Mouse (Mus musculus) fat pad, adult 2 months (tissue): Measurements from ENCODE around the gene Spag16.

ENCODE experiments used
- DNase-seq: peaks from one replicate; pipeline ENCODE4 v3.0.0-alpha.2; 2011; ENCODE audit warnings: low read depth, low spot score; ENCODE audit errors: extremely low read depth

The Spag16 gene

DNA sequence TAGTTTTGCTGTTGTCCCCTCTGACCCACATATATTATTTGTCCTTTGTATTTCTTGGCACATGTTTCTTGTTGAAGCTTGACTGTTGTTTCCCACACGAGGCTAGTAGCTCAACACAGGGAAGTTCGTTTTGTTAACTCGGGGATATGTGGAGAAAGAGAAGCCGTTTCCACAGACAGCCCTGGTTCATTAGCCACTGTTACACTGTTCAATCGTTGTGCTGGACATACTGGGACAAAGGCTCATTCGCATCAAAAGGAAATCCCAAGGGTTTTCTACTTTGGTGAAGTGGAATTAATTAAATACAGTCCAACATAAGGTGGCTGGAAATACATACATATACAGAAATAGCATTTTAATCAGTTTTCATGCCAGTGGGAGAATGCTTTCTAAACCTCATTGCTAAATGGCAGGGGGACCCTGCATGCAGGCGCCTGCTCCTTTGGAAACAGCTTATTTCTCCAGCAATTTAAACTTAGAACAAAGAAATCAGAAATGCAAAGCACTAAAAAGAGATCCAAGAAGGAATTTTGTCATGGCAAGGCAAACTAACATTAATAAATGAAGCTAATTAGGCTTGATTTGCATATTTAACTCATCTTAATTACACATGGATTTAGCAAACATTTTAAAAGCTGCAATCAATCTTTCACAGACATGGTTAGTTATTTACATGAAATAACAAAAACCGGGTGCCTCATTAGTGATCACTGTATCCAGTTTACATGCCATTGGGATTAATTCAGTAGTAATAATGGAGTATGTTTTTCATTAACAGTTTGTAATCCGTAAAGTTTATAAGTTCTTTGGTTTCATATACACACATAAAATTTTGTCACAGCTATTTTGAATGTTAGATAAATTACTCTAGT lies 615.7 kb downstream of the Spag16 start:
- no peak for DNase-seq

- no peak for DNase-seq
Observed at GRCm38 (mm10) chr1:70479864-70480263, 653.1 kb downstream of the Spag16 start.

- no peak for DNase-seq
Observed at GRCm38 (mm10) chr1:70518918-70519317, 692.1 kb downstream of the Spag16 start.

DNA sequence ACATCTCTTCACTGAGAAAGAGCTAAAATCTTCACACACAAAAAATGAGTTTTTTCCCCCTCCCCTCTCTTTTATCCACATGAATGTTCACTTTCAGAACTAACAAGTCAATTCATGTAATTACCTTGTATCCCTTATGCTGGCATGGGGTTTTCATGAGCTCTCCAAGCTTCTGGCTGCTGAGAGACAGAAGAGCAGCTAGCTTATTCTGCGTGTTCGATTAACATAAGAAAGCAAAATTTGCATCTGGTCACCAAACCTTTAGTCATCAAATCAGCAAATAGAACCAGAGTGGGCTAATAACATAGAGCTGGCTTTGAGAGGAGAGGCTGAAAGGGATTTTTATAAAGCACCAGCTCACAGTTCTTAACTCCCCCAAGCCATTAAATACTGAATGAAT lies 700.4 kb downstream of the Spag16 start:
- DNase-seq, result no peak

DNA sequence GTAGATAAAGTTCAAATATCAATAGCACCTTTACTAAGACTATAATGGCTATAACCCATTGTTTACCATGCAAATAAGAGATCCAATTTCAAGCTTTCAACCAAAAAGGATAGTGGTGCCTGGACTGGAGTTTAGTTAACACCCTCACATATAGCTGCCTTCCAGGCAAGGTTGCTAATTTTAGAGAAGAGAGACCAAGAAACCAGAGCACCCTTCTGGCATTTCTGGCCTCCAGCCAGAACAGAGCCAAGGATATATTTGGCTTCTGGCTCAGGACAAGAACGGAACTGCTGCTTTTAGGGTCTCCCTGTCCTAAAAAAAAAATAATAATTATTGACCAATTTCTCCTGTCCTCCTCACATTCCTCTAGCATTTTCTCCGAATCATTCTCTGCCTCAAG lies 703.0 kb downstream of the Spag16 start:
- DNase-seq, result no peak

- DNase-seq, result no peak
Observed at GRCm38 (mm10) chr1:70551839-70552238, 725.1 kb downstream of the Spag16 start.

DNA sequence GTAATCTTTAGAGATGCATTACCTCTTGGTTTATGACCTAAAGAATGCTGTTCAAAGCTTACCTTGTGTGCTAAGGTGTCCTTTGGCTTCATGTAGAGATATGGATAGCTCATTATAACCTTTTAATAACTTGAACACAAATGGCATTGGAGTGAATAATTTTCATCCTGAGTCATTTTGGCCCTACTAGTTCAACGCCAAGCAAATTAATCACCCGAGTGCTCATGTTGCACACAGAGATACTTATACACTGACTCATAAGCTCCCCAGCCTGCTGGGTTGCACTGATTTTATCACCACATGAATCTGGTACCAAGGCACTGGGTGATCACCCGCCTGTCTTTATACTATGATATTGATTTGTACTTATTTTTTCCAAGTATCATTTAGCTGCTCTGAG lies 795.0 kb downstream of the Spag16 start:
- no peak for DNase-seq

DNA sequence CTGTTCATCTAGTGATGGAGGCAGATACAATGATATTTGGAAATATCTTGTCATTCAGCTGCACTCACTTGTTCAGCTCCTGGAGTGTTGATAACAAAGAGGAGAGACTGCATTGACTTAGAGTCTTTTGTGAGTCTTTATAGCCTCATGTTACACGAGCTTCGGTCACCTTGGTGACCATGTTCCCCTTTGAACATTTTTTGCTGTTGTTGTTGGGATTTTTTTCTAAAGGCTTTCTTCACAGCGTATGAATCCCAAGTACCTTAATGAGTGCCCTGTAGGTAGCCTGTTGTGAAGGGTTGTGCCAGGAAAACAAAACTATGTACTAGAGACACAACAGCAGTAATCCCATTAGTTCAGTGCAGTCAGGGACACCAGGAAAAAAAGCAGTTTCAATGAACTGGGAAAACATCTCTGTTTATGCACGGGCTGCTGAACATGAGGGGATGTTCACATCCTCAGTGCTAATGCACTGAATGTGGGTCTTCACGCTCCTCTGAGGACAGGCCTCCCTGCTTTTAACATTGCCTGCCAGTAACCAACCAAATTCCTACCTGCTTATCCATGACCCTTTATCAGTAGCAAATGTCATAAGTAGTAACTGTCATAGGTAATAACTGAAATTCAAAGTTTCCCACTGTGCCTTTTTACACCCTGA lies 798.2 kb downstream of the Spag16 start:
- DNase-seq, result no peak

- DNase-seq, result no peak
Observed at GRCm38 (mm10) chr1:70652719-70653118, 825.9 kb downstream of the Spag16 start.

DNA sequence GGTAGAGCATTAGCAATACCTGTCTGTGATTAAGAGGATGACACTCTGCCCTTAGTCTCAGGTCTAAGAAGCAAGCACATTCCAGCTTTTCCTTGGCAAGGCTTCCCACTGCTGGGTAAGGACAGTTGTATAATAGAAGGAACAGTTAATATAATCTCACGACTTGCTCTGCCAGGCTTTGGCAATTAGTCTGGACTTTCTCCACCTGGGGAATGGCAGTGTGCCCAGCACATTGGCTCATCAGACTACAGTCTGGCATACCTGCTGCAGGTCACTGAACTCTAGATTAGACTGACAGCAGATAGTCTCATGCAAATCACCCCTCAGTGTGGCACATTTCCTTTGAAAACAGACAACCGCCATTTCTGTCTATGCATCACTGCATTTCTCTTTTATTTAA lies 865.8 kb downstream of the Spag16 start:
- peak; percentile 7 for DNase-seq

DNA sequence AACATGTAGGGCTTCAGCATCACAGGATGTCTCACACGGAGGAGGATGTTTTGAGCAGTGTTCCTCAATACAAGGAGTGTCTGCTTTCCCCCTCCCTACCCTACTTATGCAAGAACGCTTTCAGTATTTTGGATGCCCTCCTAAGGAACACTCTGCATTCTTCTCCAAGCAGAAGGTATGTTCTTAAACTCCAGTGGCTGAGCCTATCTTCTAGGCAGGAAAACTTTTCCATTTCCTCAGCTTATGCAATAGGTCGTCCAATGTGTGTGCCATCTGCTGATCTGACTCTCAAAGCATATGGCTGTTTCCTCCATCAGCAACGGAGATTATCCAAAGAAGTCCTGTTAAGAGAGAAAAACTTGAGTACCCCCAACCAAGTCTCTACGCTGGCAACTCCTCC lies 873.5 kb downstream of the Spag16 start:
- no peak for DNase-seq

DNA sequence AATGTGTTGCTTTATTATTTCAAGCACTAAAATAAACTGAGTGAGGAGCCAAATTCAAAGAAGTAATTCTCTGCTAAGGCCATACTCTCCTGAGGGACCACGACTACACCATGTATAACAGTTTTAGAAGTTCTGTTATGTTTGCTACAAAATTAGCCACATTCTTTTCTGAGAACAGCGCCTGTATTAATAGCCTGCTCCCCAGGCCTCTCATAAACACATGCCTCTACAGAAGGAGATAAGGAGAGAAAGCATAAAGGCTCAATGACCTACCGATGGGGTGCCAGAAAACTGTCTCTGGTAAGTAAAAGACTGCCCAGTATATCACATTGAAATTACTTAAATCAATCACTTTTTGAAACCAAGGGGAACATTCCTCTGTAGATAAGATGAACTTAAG lies 877.2 kb downstream of the Spag16 start:
- DNase-seq, result no peak

DNA sequence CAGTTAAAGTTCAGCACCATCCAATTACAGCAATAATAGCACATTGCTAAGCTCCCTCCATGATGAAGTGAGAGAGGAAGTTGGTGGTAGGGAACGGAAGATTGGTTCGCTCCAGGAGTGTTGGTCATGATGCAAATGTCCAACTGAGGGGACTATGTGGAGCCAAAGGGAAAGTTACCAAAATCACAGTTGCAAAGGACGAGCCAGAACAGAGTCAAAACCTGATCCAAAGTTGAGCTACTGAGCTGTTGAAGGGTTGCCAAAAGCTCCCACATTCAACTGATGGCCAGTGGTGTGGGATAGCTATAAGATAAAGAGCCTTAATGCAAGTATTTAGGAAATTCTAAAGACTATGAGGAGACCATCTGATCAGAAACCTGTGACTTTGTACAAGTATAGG lies 879.1 kb downstream of the Spag16 start:
- no peak for DNase-seq

DNA sequence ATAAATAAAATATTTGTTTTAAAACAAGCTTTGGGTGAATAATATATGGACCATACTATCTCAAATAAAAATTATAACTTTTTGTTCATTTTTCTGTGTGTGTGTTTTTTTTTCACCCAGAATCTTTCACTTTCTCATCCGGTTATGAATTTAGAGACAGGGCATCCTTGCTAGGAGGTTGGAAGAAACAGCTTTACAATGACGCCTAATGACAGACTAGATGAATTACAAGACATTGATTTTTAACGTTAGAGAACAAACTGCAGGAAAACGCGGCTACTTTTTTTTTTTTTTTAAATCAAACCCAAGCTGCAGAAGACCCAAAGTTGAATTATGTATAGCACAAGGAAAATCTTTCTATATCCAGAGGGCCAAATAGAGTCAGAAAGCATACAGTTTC lies 898.3 kb downstream of the Spag16 start:
- DNase-seq, result no peak

DNA sequence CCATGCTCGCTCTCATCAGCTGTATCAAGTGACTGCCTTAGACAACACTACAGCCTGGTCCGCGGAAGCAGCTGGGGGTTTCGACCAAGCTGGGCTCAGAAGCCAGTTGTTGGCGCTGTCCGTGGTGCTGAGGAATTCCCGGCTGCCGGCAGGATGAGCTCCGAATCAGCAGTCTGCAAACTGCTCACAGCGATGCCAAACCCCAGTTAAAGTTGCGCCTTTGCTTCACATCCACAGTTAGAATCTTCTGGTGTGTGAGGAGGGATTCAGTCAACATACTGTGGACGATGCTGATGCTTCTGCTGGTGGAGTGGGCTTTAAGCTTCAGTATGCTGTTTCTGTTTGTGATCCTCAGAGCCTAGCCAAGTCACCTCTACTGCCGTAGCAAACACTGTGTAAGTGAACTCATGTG lies 898.9 kb downstream of the Spag16 start, which contains the start of gene Vwc2l:
Vwc2l (plus strand) TSS at position 61 of the 412 bp plus-strand sequence.
- DNase-seq, result no peak
